Mouse (Mus musculus) activated CD4-positive, CD25-positive, alpha-beta regulatory T cell, adult 9 weeks (primary cell): Measurements from ENCODE around the gene Lilr4b. TPM values are rescaled to one million over a fixed set of nuclear protein-coding genes. Genes with fewer than 3 reads are reported as not detected.

Source experiments
- polyA plus RNA-seq: library from polyadenylated mRNA; unstranded; fragments of 100-300 nt; shearing (Covaris generic); gene quantifications from one replicate; pipeline ENCODE4 v1.2.1, GENCODE M21; 2017

The Lilr4b gene
- 41.9 TPM for polyA plus RNA-seq

DNA sequence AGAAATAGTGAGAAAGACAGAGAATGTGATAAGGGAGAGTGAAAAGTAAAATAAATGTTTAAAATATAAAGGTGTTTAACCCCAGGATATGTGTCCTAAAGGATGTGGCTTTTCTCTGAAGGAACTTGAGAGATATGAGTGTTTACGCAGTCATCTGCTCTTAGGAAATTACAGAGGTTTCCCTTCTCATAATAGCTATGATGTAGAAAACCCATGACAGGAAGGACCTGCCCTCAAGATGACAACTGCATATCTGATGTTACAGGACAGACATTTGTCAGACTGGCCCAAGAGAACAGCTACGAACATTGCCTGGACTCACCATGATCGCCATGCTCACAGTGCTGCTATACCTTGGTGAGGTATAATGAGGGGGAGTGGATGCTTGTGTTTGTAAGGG is at the start of gene Lilr4b, which contains the start of gene Gm49339:
TSS of gene Lilr4b (plus strand) at position 236 of the 400 bp plus-strand sequence.
TSS of gene Gm49339 (plus strand) at position 216 of the 400 bp plus-strand sequence.

DNA sequence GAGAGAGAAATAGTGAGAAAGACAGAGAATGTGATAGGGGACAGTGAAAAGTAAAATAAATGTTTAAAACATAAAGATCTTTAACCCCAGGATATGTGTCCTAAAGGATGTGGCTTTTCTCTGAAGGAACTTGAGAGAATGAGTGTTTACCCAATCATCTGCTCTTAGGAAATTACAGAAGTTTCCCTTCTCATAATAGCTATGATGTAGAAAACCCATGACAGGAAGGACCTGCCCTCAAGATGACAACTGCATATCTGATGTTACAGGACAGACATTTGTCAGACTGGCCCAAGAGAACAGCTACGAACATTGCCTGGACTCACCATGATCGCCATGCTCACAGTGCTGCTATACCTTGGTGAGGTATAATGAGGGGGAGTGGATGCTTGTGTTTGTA is 10.3 kb downstream of the Lilr4b start, which contains the start of gene Lilrb4a:
TSS of gene Lilrb4a (plus strand) at position 266 of the 400 bp plus-strand sequence.

Other genes with a start within 250 kb of the Lilr4b start
- 18.2 TPM for gene Gm49339, start within 50 bp of the Lilr4b start, polyA plus RNA-seq
- gene Lilrb4a, start 10.3 kb downstream of the Lilr4b start, polyA plus RNA-seq = 93.0 TPM
- gene Fam162b, start 109.9 kb downstream of the Lilr4b start, polyA plus RNA-seq = not detected
- gene Gprc6a, start 150.8 kb downstream of the Lilr4b start, polyA plus RNA-seq = not detected
- not detected for gene Rfx6, start 197.1 kb downstream of the Lilr4b start, polyA plus RNA-seq